Mouse (Mus musculus): ENCODE measurements at regions not wholly inside any gene's neighbourhood (a gene's known extent, or its start where the extent isn't known, plus 50 kb on each side); places are given as distances from the start of the nearest gene placed in this dataset.

GRCm38 (mm10) chr13:60045752-60046151 is 131.4 kb downstream of the Gas1 start:
- Histone ChIP-seq H3K36me3 (ENCODE audit: control insufficient read depth, insufficient read depth, low read length) (no peaks in the 10 kb centered on the region), H3K4me3 (ENCODE audit: insufficient read depth, low read depth, low read length) (no peak overlapping the region), H3K27ac (replicated peaks; ENCODE audit: insufficient read depth, low read depth, low read length) (no peak overlapping the region), H3K27me3 (ENCODE audit: control insufficient read depth, insufficient read depth, low read length) (no peaks in the 10 kb centered on the region), H3K79me2 (ENCODE audit: control insufficient read depth, insufficient read depth, low read length) (no peaks in the 10 kb centered on the region), H3K9ac (ENCODE audit: low read depth, low read length) (no peak overlapping the region), H3K4me1 (ENCODE audit: control insufficient read depth, insufficient read depth, low read length) (no peaks in the 10 kb centered on the region)
- TF ChIP-seq POLR2A (IDR thresholded peaks at IDR 0.05; ENCODE audit: extremely low read depth, insufficient read depth, low read length) (no peak), CTCF (IDR thresholded peaks at IDR 0.05; ENCODE audit: low read depth, low read length) (no peak)
- WGBS = 55% methylated on average over 4 of the region's 4 CpGs
- DNase-seq (ENCODE audit: extremely low read depth, low read depth, low spot score) = no peak

- DNase-seq (ENCODE audit: extremely low read depth, low read depth, low spot score) = no peak
- WGBS = 74% methylated on average over 6 of the region's 6 CpGs
- H3K4me3 ChIP-seq (ENCODE audit: insufficient read depth, low read depth, low read length) = no peak overlapping the region
- H3K27me3 ChIP-seq (ENCODE audit: control insufficient read depth, insufficient read depth, low read length) = no peaks in the 10 kb centered on the region
- H3K36me3 ChIP-seq (ENCODE audit: control insufficient read depth, insufficient read depth, low read length) = no peaks in the 10 kb centered on the region
- no peaks in the 10 kb centered on the region for H3K4me1 ChIP-seq (ENCODE audit: control insufficient read depth, insufficient read depth, low read length)
- H3K27ac ChIP-seq (replicated peaks; ENCODE audit: insufficient read depth, low read depth, low read length) = no peak overlapping the region
- TF ChIP-seq POLR2A (IDR thresholded peaks at IDR 0.05; ENCODE audit: extremely low read depth, insufficient read depth, low read length) (no peak), CTCF (IDR thresholded peaks at IDR 0.05; ENCODE audit: low read depth, low read length) (no peak)
- H3K79me2 ChIP-seq (ENCODE audit: control insufficient read depth, insufficient read depth, low read length) = no peaks in the 10 kb centered on the region
- H3K9ac ChIP-seq (ENCODE audit: low read depth, low read length) = no peak overlapping the region
Observed at GRCm38 (mm10) chr13:60044876-60045275, 132.3 kb downstream of the Gas1 start.

- H3K4me1 ChIP-seq (ENCODE audit: control insufficient read depth, insufficient read depth, low read length) = no peaks in the 10 kb centered on the region
- H3K27me3 ChIP-seq (ENCODE audit: control insufficient read depth, insufficient read depth, low read length) = no peaks in the 10 kb centered on the region
- 63% methylated on average over 2 of the region's 2 CpGs for WGBS
- no peaks in the 10 kb centered on the region for H3K79me2 ChIP-seq (ENCODE audit: control insufficient read depth, insufficient read depth, low read length)
- no peak overlapping the region for H3K9ac ChIP-seq (ENCODE audit: low read depth, low read length)
- TF ChIP-seq POLR2A (IDR thresholded peaks at IDR 0.05; ENCODE audit: extremely low read depth, insufficient read depth, low read length) = no peak
- no peak for TF ChIP-seq CTCF (IDR thresholded peaks at IDR 0.05; ENCODE audit: low read depth, low read length)
- H3K36me3 ChIP-seq (ENCODE audit: control insufficient read depth, insufficient read depth, low read length) = no peaks in the 10 kb centered on the region
- no peak for DNase-seq (ENCODE audit: extremely low read depth, low read depth, low spot score)
- H3K4me3 ChIP-seq (ENCODE audit: insufficient read depth, low read depth, low read length) = no peak overlapping the region
- H3K27ac ChIP-seq (replicated peaks; ENCODE audit: insufficient read depth, low read depth, low read length) = no peak overlapping the region
Observed at GRCm38 (mm10) chr13:60042443-60042842, 134.7 kb downstream of the Gas1 start.

- Histone ChIP-seq H3K4me1 (ENCODE audit: control insufficient read depth, insufficient read depth, low read length) (no peaks in the 10 kb centered on the region), H3K79me2 (ENCODE audit: control insufficient read depth, insufficient read depth, low read length) (no peaks in the 10 kb centered on the region), H3K9ac (ENCODE audit: low read depth, low read length) (no peak overlapping the region), H3K27me3 (ENCODE audit: control insufficient read depth, insufficient read depth, low read length) (no peaks in the 10 kb centered on the region), H3K27ac (replicated peaks; ENCODE audit: insufficient read depth, low read depth, low read length) (no peak overlapping the region), H3K4me3 (ENCODE audit: insufficient read depth, low read depth, low read length) (no peak overlapping the region), H3K36me3 (ENCODE audit: control insufficient read depth, insufficient read depth, low read length) (no peaks in the 10 kb centered on the region)
- no peak for DNase-seq (ENCODE audit: extremely low read depth, low read depth, low spot score)
- TF ChIP-seq POLR2A (IDR thresholded peaks at IDR 0.05; ENCODE audit: extremely low read depth, insufficient read depth, low read length) (no peak), CTCF (IDR thresholded peaks at IDR 0.05; ENCODE audit: low read depth, low read length) (no peak)
- WGBS = 96% methylated on average over 7 of the region's 7 CpGs
Observed at GRCm38 (mm10) chr13:60035536-60036130, 141.5 kb downstream of the Gas1 start.

- 53% methylated on average over 2 of the region's 2 CpGs for WGBS
- H3K27ac ChIP-seq (replicated peaks; ENCODE audit: insufficient read depth, low read depth, low read length) = no peak overlapping the region
- no peaks in the 10 kb centered on the region for H3K79me2 ChIP-seq (ENCODE audit: control insufficient read depth, insufficient read depth, low read length)
- TF ChIP-seq CTCF (IDR thresholded peaks at IDR 0.05; ENCODE audit: low read depth, low read length) = no peak
- TF ChIP-seq POLR2A (IDR thresholded peaks at IDR 0.05; ENCODE audit: extremely low read depth, insufficient read depth, low read length) = no peak
- H3K27me3 ChIP-seq (ENCODE audit: control insufficient read depth, insufficient read depth, low read length) = no peaks in the 10 kb centered on the region
- peak; percentile 41 for DNase-seq (ENCODE audit: extremely low read depth, low read depth, low spot score)
- no peak overlapping the region for H3K4me3 ChIP-seq (ENCODE audit: insufficient read depth, low read depth, low read length)
- H3K9ac ChIP-seq (ENCODE audit: low read depth, low read length) = no peak overlapping the region
- no peaks in the 10 kb centered on the region for H3K36me3 ChIP-seq (ENCODE audit: control insufficient read depth, insufficient read depth, low read length)
- no peaks in the 10 kb centered on the region for H3K4me1 ChIP-seq (ENCODE audit: control insufficient read depth, insufficient read depth, low read length)
Observed at GRCm38 (mm10) chr13:60033116-60033515, 144.0 kb downstream of the Gas1 start.

GRCm38 (mm10) chr13:60032586-60032985 is 144.6 kb downstream of the Gas1 start:
- Histone ChIP-seq H3K4me1 (ENCODE audit: control insufficient read depth, insufficient read depth, low read length) (no peaks in the 10 kb centered on the region), H3K36me3 (ENCODE audit: control insufficient read depth, insufficient read depth, low read length) (no peaks in the 10 kb centered on the region), H3K79me2 (ENCODE audit: control insufficient read depth, insufficient read depth, low read length) (no peaks in the 10 kb centered on the region), H3K4me3 (ENCODE audit: insufficient read depth, low read depth, low read length) (no peak overlapping the region), H3K27me3 (ENCODE audit: control insufficient read depth, insufficient read depth, low read length) (no peaks in the 10 kb centered on the region), H3K9ac (ENCODE audit: low read depth, low read length) (no peak overlapping the region), H3K27ac (replicated peaks; ENCODE audit: insufficient read depth, low read depth, low read length) (no peak overlapping the region)
- WGBS = 86% methylated on average over 5 of the region's 5 CpGs
- DNase-seq (ENCODE audit: extremely low read depth, low read depth, low spot score) = no peak
- no peak for TF ChIP-seq CTCF (IDR thresholded peaks at IDR 0.05; ENCODE audit: low read depth, low read length)
- TF ChIP-seq POLR2A (IDR thresholded peaks at IDR 0.05; ENCODE audit: extremely low read depth, insufficient read depth, low read length) = no peak

Measured in liver, adult 2 months (tissue).